Mouse (Mus musculus) neural tube, embryonic 12.5 days (tissue): ENCODE data around the gene Ppp2r5a. TPM values are rescaled to one million over a fixed set of nuclear protein-coding genes. Genes with fewer than 3 reads are reported as not detected.

Source experiments
- ATAC-seq: fragments of 200-750 bp; cut with Nextera tagmentation; 2 replicates; pipeline ENCODE4 v1.8.0; 2017; ENCODE audit warnings: low read depth, mild to moderate bottlenecking, moderate TSS enrichment, moderate library complexity; ENCODE audit not compliant: low FRiP score
- H3K27ac ChIP-seq: fragments of 300-500 bp; sonication (generic); 2 replicates; pipeline ENCODE4 v1.5.1; 2016
- H3K27me3 ChIP-seq: fragments of 300-500 bp; sonication (generic); replicated peaks from 2 replicates; pipeline ENCODE4 v1.6.1; 2016; ENCODE audit warnings: mild to moderate bottlenecking
- H3K36me3 ChIP-seq: fragments of 300-500 bp; sonication (generic); 2 replicates; pipeline ENCODE4 v1.6.1; 2016; ENCODE audit warnings: mild to moderate bottlenecking
- H3K4me1 ChIP-seq: fragments of 300-500 bp; sonication (generic); 2 replicates; pipeline ENCODE4 v1.6.1; 2016
- H3K4me2 ChIP-seq: fragments of 300-500 bp; sonication (generic); replicated peaks from 2 replicates; pipeline ENCODE4 v1.6.1; 2016; ENCODE audit warnings: mild to moderate bottlenecking
- H3K4me3 ChIP-seq: fragments of 300-500 bp; sonication (generic); 2 replicates; pipeline ENCODE4 v1.5.1; 2016
- H3K9ac ChIP-seq: fragments of 300-500 bp; sonication (generic); 2 replicates; pipeline ENCODE4 v1.6.1; 2016; ENCODE audit warnings: mild to moderate bottlenecking
- H3K9me3 ChIP-seq: fragments of 300-500 bp; sonication (generic); 2 replicates; pipeline ENCODE4 v1.6.1; 2016; ENCODE audit warnings: mild to moderate bottlenecking
- WGBS: fragments of 180-500 bp; shearing (Covaris S2); methylation state at CpG from one replicate; pipeline ENCODE4 v1.1.7; 2016; 5-methylcytosine and 5-hydroxymethylcytosine counted together
- polyA plus RNA-seq: library from polyadenylated mRNA; unstranded; fragments of >200 nt; fragmentation: Nextera tagmentation; extraction: Ambion mirVana; gene quantifications from 2 replicates; pipeline ENCODE4 v1.2.1, GENCODE M21; 2016

Gene Ppp2r5a
- polyA plus RNA-seq, 1 experiment from 2014 or later = 16.2 TPM

DNA sequence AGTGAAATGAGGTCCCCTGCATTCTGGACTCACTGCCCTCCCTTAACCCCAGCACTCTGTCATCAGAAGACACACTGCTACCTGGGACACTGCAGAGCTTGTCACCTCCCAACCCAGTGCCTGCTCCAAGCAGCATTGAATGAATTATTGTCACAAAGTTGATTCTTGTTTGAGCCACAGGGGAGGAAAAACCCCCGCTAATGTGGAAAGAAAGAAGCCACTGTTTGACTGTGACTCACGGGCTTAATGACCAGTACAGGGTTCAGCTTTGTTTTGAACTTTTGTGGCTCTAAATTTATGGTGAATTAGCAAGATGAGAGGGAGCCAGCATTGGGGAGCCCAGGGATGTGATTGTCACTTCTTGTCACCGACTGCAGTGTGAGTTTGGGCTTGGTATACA is 13.5 kb upstream of the Ppp2r5a start:
- Histone ChIP-seq H3K4me1 (peaks cover 9% of the 10 kb centered on the region; the same call in 1 of the 2 replicates), H3K4me3 (no peak overlapping the region), H3K9ac (no peak overlapping the region), H3K27me3 (no peaks in the 10 kb centered on the region), H3K36me3 (no peaks in the 10 kb centered on the region), H3K27ac (no peak overlapping the region), H3K4me2 (no peak overlapping the region), H3K9me3 (no peaks in the 10 kb centered on the region)
- 10% methylated on average over 3 of the region's 3 CpGs for WGBS
- no peak for ATAC-seq

DNA sequence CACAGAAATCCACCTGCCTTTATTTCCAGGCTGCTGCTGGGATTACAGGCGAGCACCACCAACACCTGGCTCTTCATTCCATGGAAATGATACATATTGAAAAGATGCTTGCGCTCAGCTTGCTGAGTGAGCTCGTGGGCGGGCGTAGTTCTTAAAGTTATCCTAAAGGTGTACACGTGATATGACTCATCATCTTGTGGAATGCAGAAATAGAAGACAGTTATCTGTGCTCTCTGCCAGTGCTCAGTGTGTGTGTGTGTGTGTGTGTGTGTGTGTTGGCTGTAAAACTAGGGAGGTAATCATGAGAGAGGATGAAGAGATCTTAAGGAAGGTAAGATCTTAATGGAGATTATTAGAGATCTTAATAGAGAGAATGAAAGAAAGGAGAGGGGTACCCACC is 11.4 kb upstream of the Ppp2r5a start:
- Histone ChIP-seq H3K9me3 (no peaks in the 10 kb centered on the region), H3K4me1 (peaks cover 9% of the 10 kb centered on the region; the same call in 1 of the 2 replicates), H3K27me3 (no peaks in the 10 kb centered on the region), H3K27ac (no peak overlapping the region), H3K36me3 (no peaks in the 10 kb centered on the region), H3K4me2 (no peak overlapping the region), H3K4me3 (no peak overlapping the region), H3K9ac (no peak overlapping the region)
- 88% methylated on average over 6 of the region's 6 CpGs for WGBS
- ATAC-seq = no peak

GRCm38 (mm10) chr1:191413691-191414415 is 10.8 kb upstream of the Ppp2r5a start:
- 56% methylated on average over 6 of the region's 6 CpGs for WGBS
- Histone ChIP-seq H3K9ac (no peak overlapping the region), H3K27ac (no peak overlapping the region), H3K4me3 (no peak overlapping the region), H3K4me1 (peaks cover 9% of the 10 kb centered on the region; the same call in 1 of the 2 replicates), H3K27me3 (no peaks in the 10 kb centered on the region), H3K9me3 (no peaks in the 10 kb centered on the region), H3K4me2 (no peak overlapping the region), H3K36me3 (no peaks in the 10 kb centered on the region)
- no peak for ATAC-seq

DNA sequence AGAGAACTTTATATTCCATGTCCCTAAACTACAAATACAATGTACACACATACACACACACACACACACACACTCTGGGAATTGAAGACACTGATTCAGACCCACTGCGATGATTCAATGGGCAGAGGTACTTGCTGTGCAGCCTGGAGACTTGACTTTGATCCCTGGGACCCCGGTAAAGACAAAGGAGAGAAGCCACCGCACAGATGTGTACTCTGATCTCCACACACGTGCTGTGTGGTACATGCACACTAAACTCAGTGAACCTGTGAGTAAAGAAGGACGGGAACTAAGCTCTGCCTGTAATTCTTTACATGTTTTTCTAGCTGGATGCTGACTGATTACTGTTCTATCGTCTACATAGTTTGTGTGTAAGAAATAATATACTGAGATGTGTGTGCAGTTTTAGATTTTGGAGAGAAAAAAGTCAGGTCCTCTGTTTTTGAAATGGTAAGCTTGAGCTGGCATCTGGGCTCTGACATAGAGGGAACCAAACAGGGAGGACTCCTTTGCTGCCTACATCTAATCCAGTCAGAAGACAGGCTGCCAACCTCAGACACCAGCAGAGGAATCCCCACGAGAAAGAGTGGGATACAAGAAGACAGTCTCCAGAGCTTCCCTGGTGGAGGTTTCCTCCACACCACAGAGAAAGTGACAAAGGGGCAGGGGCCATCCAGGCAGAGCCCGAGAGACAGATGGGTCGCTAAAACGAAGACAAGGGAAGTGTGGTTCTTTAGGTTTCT is 7.4 kb upstream of the Ppp2r5a start:
- WGBS = 56% methylated on average over 10 of the region's 10 CpGs
- Histone ChIP-seq H3K4me3 (no peak overlapping the region), H3K36me3 (no peaks in the 10 kb centered on the region), H3K9ac (no peak overlapping the region), H3K9me3 (no peaks in the 10 kb centered on the region), H3K27me3 (0 out of 2 replicates have a peak, but pooled peaks cover 2% of the 10 kb centered on the region), H3K4me2 (no peak overlapping the region; the same call in 1 of the 2 replicates), H3K27ac (no peak overlapping the region), H3K4me1 (no peaks in the 10 kb centered on the region)
- ATAC-seq = no peak

DNA sequence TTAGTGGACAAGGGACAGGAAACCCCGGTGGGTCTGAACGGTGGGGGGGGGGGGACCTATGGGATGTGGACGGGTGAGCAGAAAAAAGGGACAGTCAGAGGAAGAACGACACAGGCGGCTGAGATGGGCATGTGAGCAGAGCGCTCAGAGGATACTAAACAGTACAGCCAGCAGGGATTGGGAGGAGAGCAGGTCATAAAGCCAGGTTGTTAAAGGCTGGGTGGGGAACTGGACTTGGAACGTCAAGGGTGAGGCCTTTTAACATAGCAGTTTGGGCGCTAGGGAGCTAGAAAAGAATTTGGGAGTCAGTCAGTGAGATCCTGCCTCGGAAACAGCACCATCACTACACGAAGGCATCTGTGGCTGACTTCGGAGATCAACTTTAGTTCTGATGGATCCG is 4.2 kb upstream of the Ppp2r5a start:
- no peaks in the 10 kb centered on the region for H3K4me1 ChIP-seq

GRCm38 (mm10) chr1:191406516-191406915 is 3.4 kb upstream of the Ppp2r5a start:
- no peak overlapping the region for H3K4me3 ChIP-seq
- no peaks in the 10 kb centered on the region for H3K9me3 ChIP-seq
- no peaks in the 10 kb centered on the region for H3K4me1 ChIP-seq
- no peak overlapping the region for H3K9ac ChIP-seq
- ATAC-seq = no peak
- H3K27ac ChIP-seq = no peak overlapping the region
- 94% methylated on average over 8 of the region's 8 CpGs for WGBS
- no peaks in the 10 kb centered on the region for H3K36me3 ChIP-seq
- 0 out of 2 replicates have a peak, but pooled peaks cover 2% of the 10 kb centered on the region for H3K27me3 ChIP-seq
- H3K4me2 ChIP-seq = no peak overlapping the region

More for the DNA sequence above, 4.2 kb upstream of the Ppp2r5a start:
- WGBS = 42% methylated on average over 12 of the region's 12 CpGs
- Histone ChIP-seq H3K36me3 (no peaks in the 10 kb centered on the region), H3K9me3 (no peaks in the 10 kb centered on the region), H3K9ac (no peak overlapping the region), H3K27me3 (0 out of 2 replicates have a peak, but pooled peaks cover 2% of the 10 kb centered on the region), H3K4me2 (no peak overlapping the region), H3K27ac (no peak overlapping the region), H3K4me3 (no peak overlapping the region)
- no peak for ATAC-seq

DNA sequence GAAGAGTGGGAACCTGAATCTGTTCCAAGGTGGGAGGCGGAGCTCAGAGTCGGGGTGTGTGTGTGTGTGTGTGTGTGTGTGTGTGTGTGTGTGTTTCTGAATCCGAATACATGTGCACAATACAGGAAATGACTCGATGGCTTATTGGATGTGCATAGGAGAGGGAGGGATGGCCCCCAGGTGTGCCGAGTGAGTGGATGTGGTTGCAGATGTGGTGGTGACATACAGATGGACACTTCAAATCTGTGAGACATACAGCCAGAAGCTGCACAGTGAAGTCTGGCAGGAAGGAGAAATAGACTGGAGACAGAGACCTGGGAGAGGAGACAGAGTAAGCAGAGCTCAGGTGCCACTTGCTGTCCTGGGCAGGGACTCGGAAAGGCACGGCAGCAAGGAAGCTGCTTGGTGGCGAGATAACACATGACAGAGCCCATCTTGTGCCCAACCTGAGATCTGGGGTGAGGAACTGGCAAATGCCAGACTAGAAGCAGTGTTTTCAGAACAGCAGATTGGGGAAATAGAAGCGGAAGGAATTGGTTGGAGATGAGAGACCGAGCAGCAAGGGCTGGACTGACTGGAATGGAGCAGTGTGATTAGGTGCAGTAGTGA is 1.8 kb upstream of the Ppp2r5a start:
- Histone ChIP-seq H3K27me3 (0 out of 2 replicates have a peak, but pooled peaks cover 2% of the 10 kb centered on the region), H3K9ac (no peak overlapping the region), H3K27ac (no peak overlapping the region), H3K4me2 (no peak overlapping the region), H3K4me1 (no peaks in the 10 kb centered on the region), H3K36me3 (no peaks in the 10 kb centered on the region), H3K9me3 (no peaks in the 10 kb centered on the region), H3K4me3 (no peak overlapping the region)
- 80% methylated on average over 10 of the region's 10 CpGs for WGBS
- ATAC-seq = no peak

DNA sequence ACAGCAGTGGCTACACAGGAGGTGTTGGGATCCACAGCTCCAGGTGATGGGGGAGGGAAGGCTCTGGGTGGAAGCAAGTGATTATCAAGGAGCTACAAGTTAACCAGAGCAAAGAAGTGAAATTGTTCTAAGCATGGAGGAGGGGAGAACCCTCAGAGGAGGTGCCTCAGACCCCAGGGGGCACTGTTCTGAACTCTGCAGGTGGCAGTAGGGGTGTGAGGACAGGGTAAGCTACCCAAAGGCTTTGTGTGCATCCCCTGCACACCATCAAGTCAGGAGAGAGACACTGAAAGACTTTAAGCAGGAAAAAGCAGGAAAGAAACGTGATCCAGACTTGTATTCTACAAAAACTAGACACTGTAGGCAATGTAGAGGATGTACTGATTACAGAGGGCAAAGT is 1.2 kb upstream of the Ppp2r5a start:
- WGBS = 36% methylated on average over 1 of the region's 1 CpGs
- no peak for ATAC-seq
- Histone ChIP-seq H3K4me1 (no peaks in the 10 kb centered on the region), H3K9me3 (no peaks in the 10 kb centered on the region), H3K27me3 (0 out of 2 replicates have a peak, but pooled peaks cover 2% of the 10 kb centered on the region), H3K4me2 (no peak overlapping the region), H3K27ac (no peak overlapping the region), H3K4me3 (no peak overlapping the region), H3K9ac (no peak overlapping the region), H3K36me3 (no peaks in the 10 kb centered on the region)

- no peak for ATAC-seq
- Histone ChIP-seq H3K36me3 (no peaks in the 10 kb centered on the region), H3K4me3 (no peak overlapping the region), H3K9me3 (no peaks in the 10 kb centered on the region), H3K27ac (no peak overlapping the region), H3K4me2 (no peak overlapping the region), H3K4me1 (no peaks in the 10 kb centered on the region), H3K27me3 (0 out of 2 replicates have a peak, but pooled peaks cover 1% of the 10 kb centered on the region), H3K9ac (no peak overlapping the region)
- WGBS = 57% methylated on average over 7 of the region's 7 CpGs
These were observed 566 bp downstream of the Ppp2r5a start for GRCm38 (mm10) chr1:191402506-191402905.

- ATAC-seq = peak; percentile 99
- Histone ChIP-seq H3K27ac (peak overlapping the region; percentile 72), H3K27me3 (no peaks in the 10 kb centered on the region), H3K4me1 (0 out of 2 replicates have a peak, but pooled peaks cover 3% of the 10 kb centered on the region), H3K9ac (peak overlapping the region; percentile 72), H3K4me3 (peak overlapping the region; percentile 76), H3K9me3 (no peaks in the 10 kb centered on the region), H3K36me3 (no peaks in the 10 kb centered on the region), H3K4me2 (peak overlapping the region; percentile 80)
- WGBS = under 1% methylated on average over 79 of the region's 82 CpGs
These were observed 5.9 kb downstream of the Ppp2r5a start for GRCm38 (mm10) chr1:191396897-191397849.

GRCm38 (mm10) chr1:191396446-191396845 is 6.6 kb downstream of the Ppp2r5a start:
- no peaks in the 10 kb centered on the region for H3K27me3 ChIP-seq
- H3K9me3 ChIP-seq = no peaks in the 10 kb centered on the region
- no peaks in the 10 kb centered on the region for H3K36me3 ChIP-seq
- 0 out of 2 replicates have a peak, but pooled peaks cover 3% of the 10 kb centered on the region for H3K4me1 ChIP-seq
- under 1% methylated on average over 43 of the region's 74 CpGs for WGBS
- peak overlapping the region; percentile 76 for H3K4me3 ChIP-seq
- ATAC-seq = peak; percentile 13
- H3K27ac ChIP-seq = peak overlapping the region; percentile 72
- H3K9ac ChIP-seq = peak overlapping the region; percentile 72
- H3K4me2 ChIP-seq = peak overlapping the region; percentile 80
